Mouse (Mus musculus): Measurements from ENCODE around the gene Cdip1. TPM values are rescaled to one million over a fixed set of nuclear protein-coding genes. Genes with fewer than 3 reads are reported as not detected.

Cdip1 gene
- polyA plus RNA-seq, 1 experiment: 29.6 TPM

DNA sequence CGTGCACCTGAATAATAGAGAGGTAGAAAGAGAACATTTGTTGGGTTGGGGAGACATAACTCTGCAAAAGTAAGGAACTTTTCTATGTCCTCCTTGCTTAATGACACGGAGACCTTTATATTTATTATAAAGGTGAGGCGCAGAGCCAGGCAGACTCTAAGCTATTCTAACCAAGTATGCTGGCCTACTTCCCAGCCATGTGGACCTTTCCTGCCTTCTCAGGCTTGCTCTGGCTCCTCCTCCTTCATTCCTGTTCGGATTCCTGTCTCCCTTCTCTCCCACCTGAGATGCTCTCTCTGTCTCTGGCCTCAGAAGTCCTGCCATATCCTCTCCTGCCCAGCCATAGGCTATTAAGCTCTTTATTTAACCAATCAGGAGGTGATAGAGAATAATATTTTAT is 64.8 kb downstream of the Cdip1 start:
- 63% methylated on average over 4 of the region's 4 CpGs for WGBS
- DNase-seq (ENCODE audit: low read depth, low spot score): no peak

DNA sequence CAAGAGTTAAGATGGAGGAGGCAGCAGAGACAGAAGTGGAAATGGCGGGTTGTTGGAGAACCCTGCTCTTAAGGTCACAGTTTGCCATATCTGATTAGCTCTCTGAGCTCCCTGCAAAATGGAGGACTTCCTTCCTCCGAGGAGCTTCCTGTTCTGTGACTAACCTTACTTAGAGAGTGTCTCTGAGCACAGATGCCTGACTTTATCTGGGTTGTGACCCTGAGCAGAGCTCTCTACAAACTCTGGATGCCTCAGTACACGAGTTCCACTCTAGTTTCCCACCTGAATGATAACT is 67.2 kb downstream of the Cdip1 start:
- no peak for DNase-seq (ENCODE audit: low read depth, low spot score)
- 69% methylated on average over 3 of the region's 3 CpGs for WGBS

DNA sequence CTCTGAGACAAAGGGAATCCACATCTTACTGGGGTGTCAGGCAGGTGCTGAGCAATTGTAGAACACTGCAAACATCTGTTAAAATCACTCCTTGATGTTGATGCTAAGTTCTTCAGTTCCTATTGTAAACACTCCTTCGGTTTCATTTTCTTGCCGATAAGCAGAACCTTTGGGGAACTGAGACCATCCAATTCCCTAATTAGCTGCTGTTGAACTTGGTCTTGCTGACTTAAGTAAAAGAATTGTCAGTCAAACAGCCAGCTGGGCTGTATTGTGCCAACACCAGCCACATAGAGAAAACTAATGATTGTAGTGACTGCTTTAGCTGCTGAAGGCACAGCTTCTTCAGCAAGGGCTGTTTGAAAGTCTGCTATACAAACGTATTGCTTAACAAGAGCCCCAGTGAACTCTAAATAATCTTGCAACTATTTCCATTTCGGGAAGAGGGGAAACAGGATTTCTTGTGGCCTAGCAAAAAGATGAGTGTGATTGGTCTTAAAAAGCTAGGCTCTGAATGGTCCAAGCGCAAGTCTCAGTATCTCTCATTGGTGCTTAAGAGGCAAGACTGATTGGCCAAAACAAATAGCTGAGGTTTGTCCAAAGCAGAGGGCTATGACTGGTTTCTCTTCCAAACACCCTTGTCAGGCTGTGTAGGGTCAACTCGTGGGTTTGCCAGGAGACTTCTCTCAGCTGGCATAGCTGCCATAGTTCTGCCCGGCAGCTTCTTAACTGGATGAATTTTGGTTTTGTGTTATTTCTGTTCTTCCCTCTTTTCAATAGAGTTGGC is 67.8 kb downstream of the Cdip1 start:
- DNase-seq (ENCODE audit: low read depth, low spot score): no peak
- WGBS: 60% methylated on average over 7 of the region's 7 CpGs

DNA sequence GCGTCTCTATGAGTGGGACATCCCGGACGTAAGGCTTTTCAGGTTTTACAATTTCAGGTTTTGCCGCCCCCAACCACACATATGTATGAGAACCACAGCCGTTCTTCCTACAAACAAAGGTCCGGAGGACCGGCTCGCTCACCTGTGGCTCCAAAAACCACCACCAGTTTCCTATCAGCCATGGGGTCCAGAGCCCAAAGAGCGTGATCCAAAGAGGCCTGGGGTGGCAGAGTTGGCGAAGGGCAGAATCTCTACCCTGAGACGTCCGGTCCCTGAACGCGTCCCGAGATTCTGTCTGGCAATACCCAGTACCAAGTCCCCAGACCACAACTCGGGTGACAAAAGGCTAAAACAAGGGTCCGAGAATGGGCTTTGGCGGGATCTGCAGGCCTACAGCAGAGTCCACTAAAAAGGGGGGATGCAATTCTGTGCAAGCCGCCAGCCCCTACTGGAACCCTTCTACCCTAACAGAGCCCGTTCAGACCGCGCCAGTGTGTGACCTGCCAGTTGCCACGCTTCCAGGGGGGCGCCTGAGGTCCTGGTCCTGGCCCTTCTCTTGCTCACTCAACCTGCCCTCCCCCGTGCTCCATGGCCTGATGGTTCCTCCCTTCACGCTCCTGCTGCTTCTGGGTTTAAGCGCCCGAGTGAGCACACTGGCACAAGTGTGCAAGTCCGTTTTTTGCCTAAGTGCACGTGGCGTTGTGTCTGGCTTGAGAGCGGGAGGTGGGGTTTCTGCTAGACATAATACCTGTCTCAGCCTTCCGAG is 71.2 kb downstream of the Cdip1 start, which contains the start of gene Nmral1:
Gene Nmral1 (minus strand): TSS at position 604 of the 766 bp plus-strand sequence.
- no peak for DNase-seq (ENCODE audit: low read depth, low spot score)
- WGBS: 12% methylated on average over 33 of the region's 33 CpGs

DNA sequence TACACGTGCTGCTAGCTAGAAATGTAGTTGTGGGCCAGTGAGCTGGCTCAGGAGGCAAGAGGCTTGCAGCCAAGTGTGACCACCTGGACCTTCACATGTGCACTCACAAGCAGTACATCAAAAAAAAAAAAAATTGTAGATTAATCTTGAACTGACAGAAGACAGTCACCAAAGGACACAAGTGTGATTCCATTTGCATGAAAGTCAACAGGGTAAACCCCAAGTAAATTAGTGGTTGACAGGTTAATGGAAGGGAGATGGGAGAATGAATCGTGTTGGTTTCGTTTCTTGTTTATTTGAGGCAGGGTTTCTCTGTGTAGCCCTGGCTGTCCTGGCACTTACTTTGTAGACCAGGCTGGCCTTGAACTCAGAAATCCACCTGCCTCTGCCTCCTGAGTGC is 72.2 kb downstream of the Cdip1 start:
- WGBS: 46% methylated on average over 3 of the region's 3 CpGs

DNA sequence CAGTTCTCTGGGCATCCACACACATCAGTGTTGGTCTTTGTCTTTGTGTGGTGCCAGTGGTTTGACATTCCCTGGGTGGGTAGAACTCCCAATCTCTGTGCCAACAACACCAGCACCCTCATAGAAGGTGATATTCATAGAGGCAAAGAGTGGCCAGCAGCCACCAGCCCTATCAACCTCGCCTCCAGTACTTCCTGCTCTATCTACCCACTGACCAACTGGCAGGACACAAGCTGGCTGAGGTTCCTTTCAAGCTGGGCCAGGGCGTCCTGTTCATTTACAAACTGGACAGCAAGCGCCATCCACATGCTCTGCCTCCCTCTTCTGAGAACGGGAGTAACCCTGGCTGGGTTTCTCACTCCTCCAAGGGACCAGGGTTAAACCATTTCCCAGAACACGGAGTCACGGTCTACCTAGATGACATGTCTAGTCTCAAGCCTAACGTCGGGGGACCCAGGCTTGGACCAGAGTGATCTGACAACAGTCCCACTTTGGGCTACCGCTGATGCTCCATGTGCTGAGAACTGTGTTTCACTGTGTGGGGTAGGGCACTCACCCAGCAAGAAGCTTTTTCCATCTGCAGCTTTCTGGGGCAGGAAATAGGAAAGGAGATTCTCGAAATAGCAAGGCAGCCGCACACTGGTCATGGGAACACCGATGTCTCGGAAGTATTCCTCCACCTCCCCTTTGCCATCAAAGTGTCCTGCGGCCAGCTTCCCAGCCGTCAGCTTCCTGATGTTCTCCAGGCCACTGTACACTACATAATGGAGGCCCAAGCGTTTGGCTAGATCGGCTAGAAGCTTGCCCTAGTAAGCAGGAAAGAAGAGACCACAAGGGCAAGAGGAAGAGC is 76.0 kb downstream of the Cdip1 start:
- DNase-seq (ENCODE audit: low read depth, low spot score): no peak
- 87% methylated on average over 17 of the region's 17 CpGs for WGBS

More for the DNA sequence above, 72.2 kb downstream of the Cdip1 start:
- no peak for DNase-seq (ENCODE audit: low read depth, low spot score)

DNA sequence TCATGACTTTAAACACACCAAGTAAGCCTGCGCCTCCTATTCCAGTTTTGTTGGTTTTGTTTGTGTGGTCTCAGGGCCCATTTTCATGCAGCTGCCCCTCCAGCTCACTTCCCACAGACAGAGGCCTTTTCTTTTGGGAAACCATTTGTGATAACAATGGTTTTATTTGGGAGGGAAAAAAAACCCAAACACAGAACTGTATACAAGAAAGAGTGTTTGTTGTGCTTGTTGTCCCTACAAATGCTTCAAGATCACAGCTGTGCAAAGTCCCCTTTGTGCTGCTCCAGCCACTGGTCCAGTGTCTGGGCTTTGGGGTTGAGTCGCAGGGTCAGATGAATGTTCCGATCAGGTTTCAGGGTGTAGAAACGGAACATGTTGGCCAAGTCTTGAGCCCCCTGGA is 78.9 kb downstream of the Cdip1 start:
- DNase-seq (ENCODE audit: low read depth, low spot score): no peak
- 97% methylated on average over 4 of the region's 4 CpGs for WGBS

DNA sequence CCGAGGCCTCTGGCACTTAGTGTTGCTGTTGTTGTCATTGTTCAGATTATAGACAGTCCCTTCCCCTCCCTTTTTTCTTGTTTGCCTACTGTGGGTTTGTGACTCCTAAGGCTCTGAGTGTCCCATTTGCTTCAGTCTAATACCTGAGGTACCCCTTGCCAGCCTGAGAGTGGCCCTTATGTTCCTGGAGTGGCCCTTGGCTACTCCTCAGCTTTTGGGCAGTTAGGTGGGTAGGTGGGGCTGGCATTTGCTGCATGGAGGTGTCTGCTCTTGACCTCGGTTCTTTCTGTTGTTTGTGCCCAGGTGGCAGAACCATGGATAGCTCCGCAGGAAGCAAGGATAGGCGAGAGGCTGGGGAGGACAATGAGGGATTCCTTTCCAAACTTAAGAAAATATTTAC is 84.6 kb downstream of the Cdip1 start:
- 52% methylated on average over 4 of the region's 4 CpGs for WGBS

DNA sequence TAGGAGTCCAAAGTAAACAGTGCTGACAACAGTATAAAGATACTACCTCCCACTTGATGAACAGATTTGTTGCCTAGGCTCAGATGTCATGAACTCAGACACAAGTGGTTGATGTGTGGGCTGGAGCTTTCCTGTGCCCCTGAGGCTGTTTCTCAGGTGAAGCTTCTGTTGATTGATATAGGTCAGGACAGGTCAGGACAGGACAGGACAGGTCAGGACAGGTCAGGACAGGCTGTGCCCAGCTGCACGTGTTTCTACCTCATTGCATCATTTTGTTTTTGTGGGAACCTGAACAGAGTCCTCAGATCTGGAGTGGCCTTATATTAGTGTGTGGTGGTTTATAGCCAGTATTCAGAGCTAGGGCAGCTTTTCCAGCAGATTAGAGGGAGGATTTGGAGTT is 87.4 kb downstream of the Cdip1 start:
- WGBS: 59% methylated on average over 1 of the region's 1 CpGs

More for the DNA sequence above, 84.6 kb downstream of the Cdip1 start:
- DNase-seq (ENCODE audit: low read depth, low spot score): no peak

DNA sequence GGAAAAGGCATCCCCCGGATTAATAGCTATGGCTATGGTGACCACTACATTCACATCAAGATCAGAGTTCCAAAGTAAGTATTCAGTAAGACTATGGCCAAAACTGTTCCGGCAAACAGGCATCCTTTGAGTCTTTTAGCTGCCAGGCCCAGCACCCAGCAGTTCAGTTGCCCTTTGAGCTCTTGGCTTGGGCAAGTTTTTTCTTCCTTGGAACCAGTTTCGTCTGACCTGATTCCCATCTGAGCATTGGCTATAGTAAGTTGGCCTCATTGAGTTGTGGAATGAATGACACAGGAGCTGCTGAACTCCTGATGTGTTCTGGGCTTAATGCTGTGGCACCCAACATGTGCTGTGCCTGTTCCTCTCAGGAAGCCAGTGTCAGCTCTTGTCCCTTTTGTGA is 88.9 kb downstream of the Cdip1 start:
- WGBS: 83% methylated on average over 3 of the region's 3 CpGs
- no peak for DNase-seq (ENCODE audit: low read depth, low spot score)

More for the DNA sequence above, 87.4 kb downstream of the Cdip1 start:
- no peak for DNase-seq (ENCODE audit: low read depth, low spot score)

Other genes starting within 250 kb of the Cdip1 start
- 2.9 and 3.3 TPM in 2 replicates for gene Srl, start 248.5 kb downstream of the Cdip1 start, polyA plus RNA-seq (2012; rRNA removed)
- 11.1 and 13.2 TPM in 2 replicates for gene Tfap4, start 230.4 kb downstream of the Cdip1 start, polyA plus RNA-seq (2012; rRNA removed)
- 8.1 TPM in 2 replicates for gene Glis2, start 195.6 kb downstream of the Cdip1 start, polyA plus RNA-seq (2012; rRNA removed)
- 12.2 and 16.5 TPM in 2 replicates for gene Pam16, start 165.3 kb downstream of the Cdip1 start, polyA plus RNA-seq (2012; rRNA removed)
- gene Vasn, start 150.4 kb downstream of the Cdip1 start, polyA plus RNA-seq (2012; rRNA removed): 5.3 and 5.5 TPM in 2 replicates
- 31.3 and 35.5 TPM in 2 replicates for gene Dnaja3, start 150.3 kb downstream of the Cdip1 start, polyA plus RNA-seq (2012; rRNA removed)
- gene Coro7, start 110.5 kb downstream of the Cdip1 start, polyA plus RNA-seq (2012; rRNA removed): 42.9 and 73.6 TPM in 2 replicates
- 8.0 and 12.7 TPM in 2 replicates for gene Nmral1, start 70.9 kb downstream of the Cdip1 start, polyA plus RNA-seq (2012; rRNA removed)
- 27.8 and 34.5 TPM in 2 replicates for gene Hmox2, start 63.9 kb downstream of the Cdip1 start, polyA plus RNA-seq (2012; rRNA removed)
- not detected in 2 replicates for gene 4930562C15Rik, start 45.1 kb upstream of the Cdip1 start, polyA plus RNA-seq (2012; rRNA removed)
- gene Ubald1, start 90.0 kb upstream of the Cdip1 start, polyA plus RNA-seq (2012; rRNA removed): 25.5 and 26.1 TPM in 2 replicates
- 102 and 116 TPM in 2 replicates for gene Mgrn1, start 96.0 kb upstream of the Cdip1 start, polyA plus RNA-seq (2012; rRNA removed)
- 55.7 and 56.2 TPM in 2 replicates for gene Nudt16l1, start 148.5 kb upstream of the Cdip1 start, polyA plus RNA-seq (2012; rRNA removed)
- gene Anks3, start 173.9 kb upstream of the Cdip1 start, polyA plus RNA-seq (2012; rRNA removed): 25.2 and 44.5 TPM in 2 replicates
- 0.11 and 0.44 TPM in 2 replicates for gene Sept12, start 207.6 kb upstream of the Cdip1 start, polyA plus RNA-seq (2012; rRNA removed)
- gene Smim22, start 217.0 kb upstream of the Cdip1 start, polyA plus RNA-seq (2012; rRNA removed): 436 and 466 TPM in 2 replicates
- gene Rogdi, start 223.3 kb upstream of the Cdip1 start, polyA plus RNA-seq (2012; rRNA removed): 46.1 and 51.6 TPM in 2 replicates

Data from large intestine, adult 2 months (tissue).